Mouse (Mus musculus): Measurements from ENCODE around the gene Atp13a2. TPM values are rescaled to one million over a fixed set of nuclear protein-coding genes. Genes with fewer than 3 reads are reported as not detected.

Gene Atp13a2
- polyA plus RNA-seq, 1 experiment, result 1.5 TPM

- Histone ChIP-seq H3K36me3 (ENCODE audit: control insufficient read depth) (no peaks in the 10 kb centered on the region; the same call in 1 of the 2 replicates), H3K9me3 (ENCODE audit: control insufficient read depth, low read length) (no peaks in the 10 kb centered on the region), H3K4me1 (ENCODE audit: control insufficient read depth) (peaks cover 7% of the 10 kb centered on the region), H3K27me3 (ENCODE audit: control insufficient read depth) (no peaks in the 10 kb centered on the region), H3K4me3 (replicated peaks) (no peak overlapping the region)
- no peak for TF ChIP-seq TAL1 (IDR thresholded peaks at IDR 0.05; ENCODE audit: low read length)
- no peak for TF ChIP-seq GATA1 (IDR thresholded peaks at IDR 0.05; ENCODE audit: low read length)
These were observed 33.5 kb downstream of the Atp13a2 start for GRCm38 (mm10) chr4:141020220-141020619.

DNA sequence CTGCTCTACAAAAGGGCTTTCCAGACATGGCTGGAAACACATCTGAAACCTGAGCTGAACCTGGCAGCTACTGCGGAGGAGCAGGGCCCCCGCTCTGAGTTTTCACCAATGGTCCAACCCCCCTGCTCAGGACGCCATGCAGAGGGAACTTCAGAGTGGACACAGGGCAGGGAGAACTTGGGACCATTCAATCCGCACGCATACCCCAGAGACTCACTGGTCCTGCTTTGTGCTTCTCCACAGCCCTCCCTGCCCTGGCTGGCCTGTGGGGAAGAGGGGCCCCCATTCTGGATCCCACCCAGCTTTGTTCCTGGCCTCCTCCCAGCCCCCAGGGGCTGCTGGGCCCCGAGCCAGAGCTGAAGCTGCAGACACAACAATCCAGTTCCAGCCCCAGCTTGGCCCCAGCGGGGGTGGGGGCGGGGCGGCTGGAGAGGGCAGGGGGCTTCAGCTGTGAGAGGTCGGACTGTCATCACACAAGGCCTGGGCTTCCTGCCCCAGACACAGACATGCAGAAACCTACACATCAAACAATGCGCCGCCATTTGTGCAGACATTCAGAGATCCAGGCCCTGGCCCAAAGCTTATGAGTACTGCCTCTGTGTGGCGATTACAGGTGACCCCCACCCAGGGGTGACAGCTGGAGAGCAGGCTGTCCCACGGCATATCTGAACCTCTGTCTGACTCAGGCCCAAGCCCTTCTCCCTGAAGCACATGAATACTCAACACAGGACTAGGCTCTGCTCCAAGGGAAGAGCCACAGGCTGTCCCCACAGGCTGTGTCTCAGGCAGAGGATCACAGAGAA is 34.3 kb downstream of the Atp13a2 start:
- TF ChIP-seq TAL1 (IDR thresholded peaks at IDR 0.05; ENCODE audit: low read length) (no peak), GATA1 (IDR thresholded peaks at IDR 0.05; ENCODE audit: low read length) (no peak)
- H3K9me3 ChIP-seq (ENCODE audit: control insufficient read depth, low read length), result no peaks in the 10 kb centered on the region
- peaks cover 7% of the 10 kb centered on the region for H3K4me1 ChIP-seq (ENCODE audit: control insufficient read depth)
- H3K36me3 ChIP-seq (ENCODE audit: control insufficient read depth), result no peaks in the 10 kb centered on the region; the same call in 1 of the 2 replicates
- H3K27me3 ChIP-seq (ENCODE audit: control insufficient read depth), result no peaks in the 10 kb centered on the region
- no peak overlapping the region for H3K4me3 ChIP-seq (replicated peaks)

- Histone ChIP-seq H3K27me3 (ENCODE audit: control insufficient read depth) (no peaks in the 10 kb centered on the region), H3K4me3 (replicated peaks) (no peak overlapping the region), H3K9me3 (ENCODE audit: control insufficient read depth, low read length) (no peaks in the 10 kb centered on the region), H3K36me3 (ENCODE audit: control insufficient read depth) (no peaks in the 10 kb centered on the region; the same call in 1 of the 2 replicates), H3K4me1 (ENCODE audit: control insufficient read depth) (peaks cover 7% of the 10 kb centered on the region)
- TF ChIP-seq GATA1 (IDR thresholded peaks at IDR 0.05; ENCODE audit: low read length) (no peak), TAL1 (IDR thresholded peaks at IDR 0.05; ENCODE audit: low read length) (no peak)
These were observed 34.9 kb downstream of the Atp13a2 start for GRCm38 (mm10) chr4:141021614-141021929.

GRCm38 (mm10) chr4:141024052-141024451 is 37.4 kb downstream of the Atp13a2 start:
- Histone ChIP-seq H3K4me3 (replicated peaks) (no peak overlapping the region), H3K9me3 (ENCODE audit: control insufficient read depth, low read length) (no peaks in the 10 kb centered on the region), H3K4me1 (ENCODE audit: control insufficient read depth) (peaks cover 7% of the 10 kb centered on the region), H3K27me3 (ENCODE audit: control insufficient read depth) (no peaks in the 10 kb centered on the region), H3K36me3 (ENCODE audit: control insufficient read depth) (no peaks in the 10 kb centered on the region)
- no peak for TF ChIP-seq GATA1 (IDR thresholded peaks at IDR 0.05; ENCODE audit: low read length)
- TF ChIP-seq TAL1 (IDR thresholded peaks at IDR 0.05; ENCODE audit: low read length), result no peak

- peaks cover 7% of the 10 kb centered on the region for H3K4me1 ChIP-seq (ENCODE audit: control insufficient read depth)
- H3K4me3 ChIP-seq (replicated peaks), result peak overlapping the region; percentile 17
- TF ChIP-seq TAL1 (IDR thresholded peaks at IDR 0.05; ENCODE audit: low read length) (no peak), GATA1 (IDR thresholded peaks at IDR 0.05; ENCODE audit: low read length) (no peak)
These were observed 38.3 kb downstream of the Atp13a2 start for GRCm38 (mm10) chr4:141024992-141025391.

GRCm38 (mm10) chr4:141030541-141031206 is 44.0 kb downstream of the Atp13a2 start:
- H3K27me3 ChIP-seq (ENCODE audit: control insufficient read depth), result no peaks in the 10 kb centered on the region
- TF ChIP-seq GATA1 (IDR thresholded peaks at IDR 0.05; ENCODE audit: low read length) (no peak), TAL1 (IDR thresholded peaks at IDR 0.05; ENCODE audit: low read length) (no peak)
- H3K9me3 ChIP-seq (ENCODE audit: control insufficient read depth, low read length), result no peaks in the 10 kb centered on the region

More at GRCm38 (mm10) chr4:141024992-141025391, 38.3 kb downstream of the Atp13a2 start:
- Histone ChIP-seq H3K9me3 (ENCODE audit: control insufficient read depth, low read length) (no peaks in the 10 kb centered on the region), H3K36me3 (ENCODE audit: control insufficient read depth) (no peaks in the 10 kb centered on the region; the same call in 1 of the 2 replicates), H3K27me3 (ENCODE audit: control insufficient read depth) (no peaks in the 10 kb centered on the region)

GRCm38 (mm10) chr4:141031733-141032132 is 45.1 kb downstream of the Atp13a2 start:
- Histone ChIP-seq H3K4me3 (replicated peaks) (no peak overlapping the region), H3K9me3 (ENCODE audit: control insufficient read depth, low read length) (no peaks in the 10 kb centered on the region), H3K36me3 (ENCODE audit: control insufficient read depth) (no peaks in the 10 kb centered on the region; the same call in 1 of the 2 replicates), H3K4me1 (ENCODE audit: control insufficient read depth) (peaks cover 5% of the 10 kb centered on the region), H3K27me3 (ENCODE audit: control insufficient read depth) (no peaks in the 10 kb centered on the region)
- TF ChIP-seq GATA1 (IDR thresholded peaks at IDR 0.05; ENCODE audit: low read length), result no peak
- TF ChIP-seq TAL1 (IDR thresholded peaks at IDR 0.05; ENCODE audit: low read length), result no peak

More at GRCm38 (mm10) chr4:141030541-141031206, 44.0 kb downstream of the Atp13a2 start:
- H3K36me3 ChIP-seq (ENCODE audit: control insufficient read depth), result no peaks in the 10 kb centered on the region; the same call in 1 of the 2 replicates
- peaks cover 5% of the 10 kb centered on the region for H3K4me1 ChIP-seq (ENCODE audit: control insufficient read depth)
- no peak overlapping the region for H3K4me3 ChIP-seq (replicated peaks)

DNA sequence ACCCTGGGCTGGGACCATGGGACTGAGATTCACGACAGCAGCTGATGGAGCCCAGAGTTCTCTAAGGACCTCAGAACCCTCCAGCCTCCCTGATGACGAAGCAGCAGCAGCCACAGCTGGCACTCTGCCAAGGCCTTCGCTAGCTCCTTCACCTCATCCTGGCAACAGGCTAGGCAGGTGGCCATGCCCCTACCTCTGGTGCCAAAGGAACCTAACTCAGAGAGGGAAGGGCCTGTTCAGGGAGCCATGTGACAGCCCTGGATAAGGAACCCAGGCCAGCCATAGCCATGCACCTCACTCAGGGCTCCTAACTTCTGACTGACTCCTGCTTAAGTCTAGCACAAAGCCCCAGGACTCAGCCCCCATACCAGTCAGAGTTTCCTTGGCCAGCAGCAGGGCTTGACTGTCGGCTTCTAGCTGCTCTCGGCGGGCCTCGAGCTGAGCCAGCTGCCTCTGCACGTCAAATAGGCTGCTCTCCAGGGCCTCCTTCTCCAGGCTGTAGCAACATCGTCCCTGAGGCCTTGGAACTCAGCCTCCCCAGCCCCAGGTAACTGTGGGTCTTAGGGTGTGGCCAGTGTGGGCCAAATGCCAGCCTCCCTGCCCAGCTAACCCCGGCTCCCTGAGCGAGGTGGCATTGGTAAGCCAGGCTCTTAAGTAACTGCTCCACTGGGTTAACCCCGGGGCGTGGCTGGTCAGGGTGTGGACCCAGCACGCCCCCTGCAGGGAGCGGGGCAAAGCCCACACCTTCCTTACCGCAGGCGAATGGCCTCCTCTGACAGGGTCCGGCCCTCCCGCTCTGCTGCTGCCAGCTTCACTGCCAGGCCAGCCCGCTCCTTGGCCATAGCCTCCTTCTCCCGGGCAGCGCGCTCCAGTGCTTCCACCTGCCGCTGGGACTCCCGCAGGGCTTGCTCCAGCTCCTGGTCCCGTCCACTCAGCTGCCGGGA is 47.2 kb downstream of the Atp13a2 start:
- Histone ChIP-seq H3K27me3 (ENCODE audit: control insufficient read depth) (no peaks in the 10 kb centered on the region), H3K36me3 (ENCODE audit: control insufficient read depth) (no peaks in the 10 kb centered on the region; the same call in 1 of the 2 replicates), H3K4me3 (replicated peaks) (no peak overlapping the region), H3K4me1 (ENCODE audit: control insufficient read depth) (peaks cover 5% of the 10 kb centered on the region), H3K9me3 (ENCODE audit: control insufficient read depth, low read length) (no peaks in the 10 kb centered on the region)
- TF ChIP-seq GATA1 (IDR thresholded peaks at IDR 0.05; ENCODE audit: low read length) (no peak), TAL1 (IDR thresholded peaks at IDR 0.05; ENCODE audit: low read length) (no peak)
